Mouse (Mus musculus): ENCODE data around the gene Fam222a.

DNA sequence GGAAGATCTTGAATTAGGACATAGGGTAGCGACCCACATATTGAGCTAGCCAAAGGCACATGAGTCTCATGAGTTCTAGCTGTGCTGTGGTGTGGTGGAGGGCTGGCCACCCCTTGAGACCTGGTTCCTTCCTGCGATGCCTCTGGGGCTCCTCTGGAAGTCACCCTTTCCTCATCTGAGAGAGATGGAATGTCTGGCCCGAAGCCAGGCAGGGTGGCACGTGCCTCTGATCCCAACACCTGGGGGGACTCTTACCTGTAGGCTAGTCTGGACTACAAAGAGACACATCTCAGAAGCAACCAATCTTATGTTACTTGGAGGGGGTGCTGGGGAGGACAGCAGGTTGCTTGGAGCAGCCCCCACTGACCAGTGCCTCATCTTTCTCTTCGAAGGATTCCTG, 26.1 kb downstream of the Fam222a start:
- TF ChIP-seq CTCF (IDR thresholded peaks at IDR 0.05; ENCODE audit: insufficient read depth, low read length): no peak
- no peak for TF ChIP-seq POLR2A (IDR thresholded peaks at IDR 0.05; ENCODE audit: borderline replicate concordance, extremely low read depth, low read depth, low read length)
